ENCODE assay signal across 8 mouse cellular contexts in genomic region chr19:15965082-15965481, GRCm38 (mm10). TPM values are rescaled to one million over a fixed set of nuclear protein-coding genes. Genes with fewer than 3 reads are reported as not detected.
DNase-seq lines count a peak whose midpoint lies in the region; ATAC-seq lines count a peak whose summit lies in the region.

No protein-coding gene starts in this region.

- no peak overlapping the region for H3K27ac ChIP-seq in embryonic facial prominence, embryonic 11.5 days (replicated peaks; ENCODE audit: low read depth, low read length)
- no peak overlapping the region for H3K27ac ChIP-seq in embryonic facial prominence, embryonic 10.5 days (replicated peaks)
- H3K27ac ChIP-seq in heart, embryonic 15.5 days = no peak overlapping the region

- H3K27me3 ChIP-seq in embryonic facial prominence, embryonic 11.5 days (ENCODE audit: control insufficient read depth, insufficient read depth, low read length) = no peaks in the 10 kb centered on the region
- no peaks in the 10 kb centered on the region for H3K27me3 ChIP-seq in embryonic facial prominence, embryonic 10.5 days (replicated peaks; ENCODE audit: low read depth, poor library complexity, severe bottlenecking)
- no peaks in the 10 kb centered on the region for H3K27me3 ChIP-seq in heart, embryonic 15.5 days

- no peaks in the 10 kb centered on the region; the same call in none of the 2 replicates for H3K36me3 ChIP-seq in embryonic facial prominence, embryonic 11.5 days (replicated peaks; ENCODE audit: control insufficient read depth, insufficient read depth, low read depth, low read length)
- peaks cover 95% of the 10 kb centered on the region for H3K36me3 ChIP-seq in embryonic facial prominence, embryonic 10.5 days (replicated peaks)
- peaks cover 25% of the 10 kb centered on the region for H3K36me3 ChIP-seq in heart, embryonic 15.5 days

- ATAC-seq in embryonic facial prominence, embryonic 11.5 days (replicated peaks; ENCODE audit: insufficient number of reproducible peaks, low FRiP score, low TSS enrichment, low read depth) = no peak
- 0 out of 2 replicates have a peak, but pooled peaks have one; percentile 43 for ATAC-seq in heart, embryonic 15.5 days (replicated peaks; ENCODE audit: insufficient number of reproducible peaks, insufficient read depth, low FRiP score, low read depth)

- no peak overlapping the region for H3K4me3 ChIP-seq in embryonic facial prominence, embryonic 11.5 days (ENCODE audit: low read depth, low read length)
- H3K4me3 ChIP-seq in embryonic facial prominence, embryonic 10.5 days = no peak overlapping the region
- H3K4me3 ChIP-seq in heart, embryonic 15.5 days = no peak overlapping the region

- no peaks in the 10 kb centered on the region for H3K9me3 ChIP-seq in embryonic facial prominence, embryonic 11.5 days (replicated peaks; ENCODE audit: control insufficient read depth, low read length)
- H3K9me3 ChIP-seq in embryonic facial prominence, embryonic 10.5 days = no peaks in the 10 kb centered on the region
- no peaks in the 10 kb centered on the region for H3K9me3 ChIP-seq in heart, embryonic 15.5 days (replicated peaks)

- DNase-seq in embryonic facial prominence, embryonic 11.5 days (ENCODE audit: low spot score) = peak; percentile 67
- no peak for DNase-seq in embryonic facial prominence, embryonic 10.5 days (ENCODE audit: low spot score)
- DNase-seq in B cell, adult 2 months = peak; percentile 53 to 64
- peak; percentile 72 for DNase-seq in adrenal gland, postnatal 14 days
- peak; percentile 59 for DNase-seq in kidney, postnatal 10 days
- DNase-seq in lung, postnatal 25 days (ENCODE audit: low spot score) = peak; percentile 69
- DNase-seq in spleen, postnatal 36 days (ENCODE audit: low spot score in 2 of 2) = peak; percentile 50 to 62

- no peak overlapping the region for H3K4me2 ChIP-seq in embryonic facial prominence, embryonic 11.5 days (ENCODE audit: low read depth, low read length)
- no peak overlapping the region for H3K4me2 ChIP-seq in heart, embryonic 15.5 days

- no peaks in the 10 kb centered on the region for H3K4me1 ChIP-seq in embryonic facial prominence, embryonic 11.5 days (ENCODE audit: control insufficient read depth, insufficient read depth, low read length)
- no peaks in the 10 kb centered on the region for H3K4me1 ChIP-seq in embryonic facial prominence, embryonic 10.5 days
- 0 out of 2 replicates have a peak, but pooled peaks cover 3% of the 10 kb centered on the region for H3K4me1 ChIP-seq in heart, embryonic 15.5 days (replicated peaks)

- H3K9ac ChIP-seq in embryonic facial prominence, embryonic 11.5 days (replicated peaks; ENCODE audit: low read length) = no peak overlapping the region
- no peak overlapping the region for H3K9ac ChIP-seq in heart, embryonic 15.5 days

- 55% methylated on average over 3 of the region's 3 CpGs for WGBS in embryonic facial prominence, embryonic 11.5 days
- WGBS in embryonic facial prominence, embryonic 10.5 days = 79% methylated on average over 3 of the region's 3 CpGs
- 48% methylated on average over 3 of the region's 3 CpGs for WGBS in heart, embryonic 15.5 days

RNA-seq across cellular contexts. Expression of gene Psat1, which starts 17.9 kb away (rescaled TPM):
- polyA plus RNA-seq in embryonic facial prominence, embryonic 11.5 days (2014; fragmentation: Nextera tagmentation; extraction: Ambion mirVana) = 96.1 and 106 TPM in 2 replicates
- 116 and 135 TPM in 2 replicates for polyA plus RNA-seq in embryonic facial prominence, embryonic 10.5 days (2016; fragmentation: Nextera tagmentation; extraction: Ambion mirVana)
- 129 and 165 TPM in 2 replicates for total RNA-seq in adrenal gland, postnatal 14 days (2021)
- polyA plus RNA-seq in heart, embryonic 15.5 days (2015; fragmentation: Nextera tagmentation; extraction: Ambion mirVana) = 65.2 and 78.4 TPM in 2 replicates

RNA-seq across cellular contexts. Expression of gene Cep78, which starts 19.7 kb away (rescaled TPM):
- polyA plus RNA-seq in embryonic facial prominence, embryonic 11.5 days (2014; fragmentation: Nextera tagmentation; extraction: Ambion mirVana) = 48.9 and 49.4 TPM in 2 replicates
- 61.6 and 61.8 TPM in 2 replicates for polyA plus RNA-seq in embryonic facial prominence, embryonic 10.5 days (2016; fragmentation: Nextera tagmentation; extraction: Ambion mirVana)
- total RNA-seq in adrenal gland, postnatal 14 days (2021) = 11.1 and 11.9 TPM in 2 replicates
- 9.8 and 14.4 TPM in 2 replicates for polyA plus RNA-seq in heart, embryonic 15.5 days (2015; fragmentation: Nextera tagmentation; extraction: Ambion mirVana)
